Mouse (Mus musculus) embryonic fibroblast, embryonic 13.5 days (primary cell): ENCODE measurements around the gene Ppp1r21.

Experiments used
- CTCF ChIP-seq: IDR thresholded peaks from 2 replicates; pipeline ENCODE4 v1.5.1; 2011; ENCODE audit warnings: mild to moderate bottlenecking, control low read depth, low read length, moderate library complexity, borderline replicate concordance; ENCODE audit not compliant: insufficient read depth
- POLR2A ChIP-seq: IDR thresholded peaks from 2 replicates; pipeline ENCODE4 v1.6.1; 2011; ENCODE audit warnings: low read depth, mild to moderate bottlenecking, control low read depth, low read length, moderate library complexity

DNA sequence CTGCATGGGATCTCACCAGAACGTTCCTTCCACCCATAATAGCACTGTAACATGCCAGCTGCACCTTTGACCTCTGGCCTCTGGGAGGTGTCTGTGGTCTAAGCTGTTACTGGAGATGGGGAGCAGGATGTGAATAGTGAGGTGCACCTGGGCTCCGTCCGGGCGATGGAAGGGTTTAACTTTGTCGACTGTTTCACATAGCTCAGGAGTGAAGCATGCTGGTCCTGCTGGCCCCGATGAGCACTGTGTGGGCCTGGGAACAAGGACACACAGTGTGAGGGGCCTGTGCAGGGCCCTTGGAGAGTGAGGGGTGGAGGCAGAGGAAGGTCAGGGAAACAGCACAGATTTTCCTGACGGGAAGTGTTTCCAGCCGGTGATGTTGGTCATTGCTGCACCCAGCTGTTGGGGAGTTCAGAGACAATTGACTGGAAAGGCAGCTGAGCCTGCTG is 23.1 kb downstream of the Ppp1r21 start:
- TF ChIP-seq CTCF (no peak), POLR2A (no peak)
